Mouse (Mus musculus): ENCODE data around the gene Mad2l1bp.

- TF ChIP-seq POLR2A (IDR thresholded peaks at IDR 0.05; ENCODE audit: borderline replicate concordance, insufficient read depth, low read length) (no peak), CTCF (IDR thresholded peaks at IDR 0.05; ENCODE audit: borderline replicate concordance, insufficient read depth, low read depth, low read length) (no peak)
Measured at GRCm38 (mm10) chr17:46122791-46123190, 30.6 kb downstream of the Mad2l1bp start.

Measured in cerebellum, adult 2 months (tissue).